Mouse (Mus musculus) hindbrain, embryonic 15.5 days (tissue): ENCODE results near the gene Atp4b. TPM values are rescaled to one million over a fixed set of nuclear protein-coding genes. Genes with fewer than 3 reads are reported as not detected.

Experiments
- ATAC-seq: fragments of 200-750 bp; cut with Nextera tagmentation; 2 replicates; pipeline ENCODE4 v1.8.0; 2017; ENCODE audit warnings: low read depth, moderate number of reproducible peaks, moderate TSS enrichment; ENCODE audit not compliant: low FRiP score
- H3K27ac ChIP-seq: fragments of 300-500 bp; sonication (generic); replicated peaks from 2 replicates; pipeline ENCODE4 v1.5.1; 2015; ENCODE audit warnings: mild to moderate bottlenecking, inconsistent platforms
- H3K27me3 ChIP-seq: fragments of 300-500 bp; sonication (generic); 2 replicates; pipeline ENCODE4 v1.6.1; 2015; ENCODE audit warnings: control low read depth, inconsistent platforms
- H3K36me3 ChIP-seq: fragments of 300-500 bp; sonication (generic); 2 replicates; pipeline ENCODE4 v1.6.1; 2015; ENCODE audit warnings: control low read depth, inconsistent platforms
- H3K4me1 ChIP-seq: fragments of 300-500 bp; sonication (generic); replicated peaks from 2 replicates; pipeline ENCODE4 v1.6.1; 2015; ENCODE audit warnings: control low read depth, inconsistent platforms
- H3K4me2 ChIP-seq: fragments of 300-500 bp; sonication (generic); 2 replicates; pipeline ENCODE4 v1.6.1; 2015; ENCODE audit warnings: moderate library complexity, mild to moderate bottlenecking, inconsistent platforms
- H3K4me3 ChIP-seq: fragments of 300-500 bp; sonication (generic); 2 replicates; pipeline ENCODE4 v1.5.1; 2015; ENCODE audit warnings: mild to moderate bottlenecking, inconsistent platforms
- H3K9ac ChIP-seq: fragments of 300-500 bp; sonication (generic); 2 replicates; pipeline ENCODE4 v1.6.1; 2015; ENCODE audit warnings: inconsistent platforms
- H3K9me3 ChIP-seq: fragments of 300-500 bp; sonication (generic); 2 replicates; pipeline ENCODE4 v1.6.1; 2016; ENCODE audit warnings: control low read depth, inconsistent platforms
- WGBS: fragments of 180-500 bp; shearing (Covaris S2); methylation state at CpG from one replicate; pipeline ENCODE4 v1.1.7; 2015; 5-methylcytosine and 5-hydroxymethylcytosine counted together
- polyA plus RNA-seq: library from polyadenylated mRNA; unstranded; fragments of >200 nt; fragmentation: Nextera tagmentation; extraction: Ambion mirVana; gene quantifications from 2 replicates; pipeline ENCODE4 v1.2.1, GENCODE M21; 2015

Atp4b gene
- polyA plus RNA-seq, 1 experiment from 2014 or later, result not detected

DNA sequence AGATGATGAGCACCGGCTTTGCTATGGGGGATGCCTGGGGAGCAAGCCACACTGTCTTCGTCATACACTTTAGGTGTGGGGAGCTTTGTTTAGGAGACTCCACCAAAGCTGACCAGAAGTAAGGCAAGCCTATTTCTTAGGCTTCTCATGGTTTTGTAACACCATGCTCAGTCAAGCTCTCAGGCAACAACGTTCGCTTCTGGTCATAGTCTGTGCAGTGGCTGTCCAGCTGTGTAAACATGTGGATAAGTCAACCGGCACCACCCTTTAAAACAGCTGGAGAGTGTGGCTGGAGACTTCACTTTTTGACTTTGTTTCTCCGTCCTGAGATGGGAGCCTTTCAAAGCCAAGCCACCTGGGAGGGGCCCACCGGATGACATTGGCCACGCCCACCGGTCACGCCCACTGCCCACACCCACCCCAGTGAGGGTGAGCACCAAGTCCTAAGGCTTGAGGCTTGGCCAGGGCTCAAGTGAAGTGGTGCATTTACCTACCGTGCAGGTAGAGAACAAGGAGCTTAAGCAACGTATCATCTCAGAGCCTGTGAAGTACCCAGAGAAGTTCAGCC is 17.3 kb upstream of the Atp4b start:
- Histone ChIP-seq H3K9ac (no peak overlapping the region), H3K4me1 (no peaks in the 10 kb centered on the region), H3K9me3 (no peaks in the 10 kb centered on the region), H3K4me3 (no peak overlapping the region), H3K27ac (no peak overlapping the region), H3K4me2 (no peak overlapping the region), H3K36me3 (no peaks in the 10 kb centered on the region), H3K27me3 (no peaks in the 10 kb centered on the region)
- ATAC-seq, result no peak
- 62% methylated on average over 12 of the region's 12 CpGs for WGBS

DNA sequence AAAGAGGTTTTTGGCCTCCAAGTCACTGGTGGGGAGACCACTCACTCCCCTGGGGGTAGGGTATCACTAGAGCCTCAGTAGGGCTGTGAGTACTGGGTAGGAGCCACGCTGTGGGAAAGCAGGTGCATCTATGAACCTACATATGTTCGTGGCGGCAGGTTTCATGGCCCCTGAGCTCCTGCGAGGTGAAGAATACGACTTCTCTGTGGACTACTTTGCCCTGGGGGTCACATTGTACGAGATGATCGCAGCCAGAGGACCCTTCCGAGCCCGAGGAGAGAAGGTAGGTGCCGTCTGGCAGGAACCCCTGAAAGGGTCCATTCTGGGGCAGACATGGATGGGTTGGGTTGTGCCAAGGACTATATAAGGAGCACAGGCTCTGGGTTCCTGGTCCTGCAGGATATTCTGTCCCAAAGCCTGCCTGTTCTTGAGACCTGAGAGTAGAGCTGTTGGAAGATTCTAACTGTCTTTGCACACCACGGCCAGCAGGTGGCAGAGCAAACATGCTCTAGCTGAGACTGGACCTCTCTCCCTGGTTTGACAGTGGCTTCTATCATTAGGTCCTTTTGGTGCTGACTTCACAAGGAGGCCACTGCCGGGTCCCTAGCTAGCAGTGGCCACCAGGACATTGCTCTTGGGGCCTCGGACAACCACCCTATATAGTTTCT is 16.4 kb upstream of the Atp4b start:
- Histone ChIP-seq H3K4me2 (no peak overlapping the region), H3K9ac (no peak overlapping the region), H3K9me3 (no peaks in the 10 kb centered on the region), H3K4me1 (no peaks in the 10 kb centered on the region), H3K4me3 (no peak overlapping the region), H3K27ac (no peak overlapping the region), H3K36me3 (no peaks in the 10 kb centered on the region), H3K27me3 (no peaks in the 10 kb centered on the region)
- ATAC-seq, result no peak; the same call in 1 of the 2 replicates
- 67% methylated on average over 13 of the region's 13 CpGs for WGBS

DNA sequence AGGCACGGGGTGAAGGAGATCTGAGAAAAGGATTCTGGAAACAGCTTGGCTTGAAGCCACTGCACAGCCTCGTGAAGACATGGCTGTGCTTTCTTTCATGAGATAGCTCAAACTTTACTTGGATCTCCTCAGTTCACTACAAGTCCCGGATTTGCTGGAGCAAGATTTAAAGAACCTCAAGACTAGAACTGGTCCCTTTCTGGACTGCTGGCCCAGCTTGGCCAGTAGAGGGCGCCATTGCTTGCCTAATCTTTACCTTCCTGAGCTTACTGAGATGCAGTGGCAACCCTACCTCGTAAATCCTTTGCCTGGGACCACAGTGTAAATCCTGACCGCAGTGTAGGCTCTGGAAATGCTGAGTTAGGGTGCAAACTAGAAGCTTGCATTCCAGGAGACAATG is 15.0 kb upstream of the Atp4b start:
- no peak overlapping the region for H3K4me2 ChIP-seq
- WGBS, result 35% methylated on average over 6 of the region's 6 CpGs
- ATAC-seq, result no peak

DNA sequence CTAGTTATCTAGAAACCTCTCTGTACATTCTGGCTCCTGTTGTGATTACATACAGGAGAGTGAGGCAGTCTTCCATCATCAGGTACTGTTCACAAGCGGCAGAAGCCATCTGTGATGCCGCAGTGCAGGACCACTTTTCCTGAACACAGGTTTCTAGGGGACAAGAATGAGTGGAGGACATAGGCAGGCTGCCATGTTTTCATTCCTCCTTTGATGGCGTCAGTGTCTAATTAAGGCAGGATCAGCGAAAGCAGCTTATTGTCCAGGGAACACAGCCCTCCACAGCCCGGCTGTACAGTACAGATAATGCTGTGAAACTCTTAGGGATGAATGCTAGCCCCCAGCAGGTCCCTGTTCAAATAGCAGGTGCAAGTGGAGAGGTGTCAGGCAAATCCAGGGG is 9.4 kb upstream of the Atp4b start:
- Histone ChIP-seq H3K9me3 (no peaks in the 10 kb centered on the region), H3K27ac (no peak overlapping the region), H3K36me3 (no peaks in the 10 kb centered on the region), H3K4me3 (no peak overlapping the region), H3K27me3 (no peaks in the 10 kb centered on the region), H3K9ac (no peak overlapping the region), H3K4me2 (no peak overlapping the region), H3K4me1 (no peaks in the 10 kb centered on the region)
- no peak for ATAC-seq
- 78% methylated on average over 5 of the region's 5 CpGs for whole genome bisulfite sequencing

More for the DNA sequence above, 15.0 kb upstream of the Atp4b start:
- no peaks in the 10 kb centered on the region for H3K27me3 ChIP-seq
- H3K27ac ChIP-seq, result no peak overlapping the region
- no peaks in the 10 kb centered on the region for H3K4me1 ChIP-seq
- no peak overlapping the region for H3K9ac ChIP-seq
- no peak overlapping the region for H3K4me3 ChIP-seq
- H3K36me3 ChIP-seq, result no peaks in the 10 kb centered on the region
- H3K9me3 ChIP-seq, result no peaks in the 10 kb centered on the region

DNA sequence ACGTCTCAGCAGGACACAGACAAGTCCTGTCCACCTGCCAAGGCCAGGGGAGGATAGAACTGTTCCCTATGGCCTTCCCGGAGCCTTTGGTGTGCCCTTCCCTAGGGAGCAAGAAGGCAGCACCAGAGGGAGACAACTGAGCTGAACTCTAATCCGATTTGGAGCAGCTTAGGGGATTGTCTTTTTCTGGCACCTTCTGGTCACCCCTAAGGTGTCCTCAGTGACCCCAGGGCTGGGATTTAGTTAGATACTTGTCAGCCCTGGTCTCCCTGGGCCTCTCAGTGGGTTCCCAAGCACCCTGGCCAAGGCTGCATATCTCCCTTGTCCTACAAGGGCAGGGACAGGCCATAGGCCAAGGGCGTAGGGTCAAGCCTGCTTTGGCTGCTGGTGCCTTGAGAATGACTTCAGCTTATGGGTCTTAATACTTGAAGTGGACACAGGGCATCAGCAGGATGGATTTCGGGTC is 8.1 kb upstream of the Atp4b start, which contains the start of gene Grk1:
Gene Grk1 (plus strand): TSS at position 416 of the 466 bp plus-strand sequence.
- Histone ChIP-seq H3K27ac (no peak within 1 kb of the TSS), H3K4me3 (no peak within 1 kb of the TSS), H3K4me1 (no peaks in the 10 kb centered on the region), H3K9ac (no peak within 1 kb of the TSS), H3K36me3 (no peaks in the 10 kb centered on the region), H3K4me2 (no peak within 1 kb of the TSS), H3K27me3 (no peaks in the 10 kb centered on the region), H3K9me3 (no peaks in the 10 kb centered on the region)
- 88% methylated on average over 5 of the region's 5 CpGs for WGBS
- no peak for ATAC-seq

DNA sequence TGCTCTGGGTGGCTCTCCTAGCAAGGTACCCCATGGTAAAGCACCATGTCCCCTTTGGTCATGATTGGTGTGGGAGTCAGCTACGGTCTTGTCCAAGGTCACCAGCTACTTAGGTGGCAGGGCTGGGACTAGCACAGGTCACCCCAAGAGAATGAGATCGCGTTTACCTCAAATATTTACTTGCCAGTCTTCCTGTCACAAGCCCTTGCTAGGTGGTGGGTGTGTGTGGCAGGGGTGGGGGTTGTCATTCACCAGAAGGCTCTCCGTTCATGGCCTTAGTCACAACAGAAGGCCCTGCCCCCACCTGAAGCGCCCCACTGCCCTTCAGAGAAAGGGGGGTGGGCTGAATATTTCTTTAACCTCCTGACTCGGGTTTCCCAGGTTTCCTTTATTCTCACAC is 6.9 kb upstream of the Atp4b start:
- Histone ChIP-seq H3K9me3 (no peaks in the 10 kb centered on the region), H3K36me3 (no peaks in the 10 kb centered on the region), H3K27ac (no peak overlapping the region), H3K27me3 (no peaks in the 10 kb centered on the region), H3K9ac (no peak overlapping the region), H3K4me3 (no peak overlapping the region), H3K4me2 (no peak overlapping the region), H3K4me1 (no peaks in the 10 kb centered on the region)
- 77% methylated on average over 6 of the region's 6 CpGs for WGBS
- ATAC-seq, result no peak

DNA sequence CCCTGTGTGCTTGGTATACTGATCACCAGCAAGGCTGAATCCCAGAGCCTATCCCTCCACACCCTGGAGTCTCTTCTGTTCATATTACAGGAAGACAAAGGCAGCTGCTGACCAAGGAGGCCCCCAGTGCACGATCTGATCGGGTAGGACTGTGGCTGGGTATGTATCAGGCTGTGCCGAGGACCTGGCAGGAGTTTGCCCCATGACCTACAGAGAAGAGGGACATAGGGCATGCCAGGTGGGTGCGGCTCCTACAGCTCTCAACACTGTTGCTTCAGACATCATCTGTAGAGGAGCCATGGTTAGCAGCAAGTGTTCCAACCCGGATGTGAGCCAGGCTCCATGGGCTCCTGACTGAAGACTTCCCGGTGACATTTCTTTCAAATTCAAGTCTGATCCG is 2.8 kb downstream of the Atp4b start:
- 90% methylated on average over 7 of the region's 7 CpGs for WGBS
- Histone ChIP-seq H3K4me3 (no peak overlapping the region), H3K27ac (no peak overlapping the region), H3K9me3 (no peaks in the 10 kb centered on the region), H3K4me1 (no peaks in the 10 kb centered on the region), H3K9ac (no peak overlapping the region), H3K36me3 (no peaks in the 10 kb centered on the region), H3K27me3 (no peaks in the 10 kb centered on the region), H3K4me2 (no peak overlapping the region)
- ATAC-seq, result no peak

DNA sequence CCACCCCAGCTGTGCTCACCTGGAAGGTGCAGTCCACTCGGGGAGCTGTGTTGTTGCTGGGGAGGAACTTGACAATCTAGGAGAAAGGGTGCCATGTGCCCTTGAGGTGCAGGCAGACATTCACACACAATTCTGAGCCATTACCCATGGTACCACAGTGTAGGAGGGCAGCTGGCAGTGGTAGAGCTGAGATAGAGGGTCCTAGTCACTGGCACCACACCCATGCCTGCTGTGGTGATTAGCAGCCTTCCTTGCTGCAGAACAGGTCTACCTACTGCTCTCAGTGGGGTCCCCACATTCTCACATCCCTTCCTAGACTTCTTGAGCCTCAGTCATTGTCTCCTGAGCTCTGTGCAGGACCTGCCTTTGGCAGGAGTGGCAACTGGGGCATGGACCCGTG is 7.9 kb downstream of the Atp4b start:
- Histone ChIP-seq H3K9me3 (no peaks in the 10 kb centered on the region), H3K27ac (no peak overlapping the region), H3K9ac (no peak overlapping the region), H3K27me3 (no peaks in the 10 kb centered on the region), H3K36me3 (no peaks in the 10 kb centered on the region), H3K4me3 (no peak overlapping the region), H3K4me2 (no peak overlapping the region), H3K4me1 (no peaks in the 10 kb centered on the region)
- WGBS, result 93% methylated on average over 2 of the region's 2 CpGs
- ATAC-seq, result no peak

DNA sequence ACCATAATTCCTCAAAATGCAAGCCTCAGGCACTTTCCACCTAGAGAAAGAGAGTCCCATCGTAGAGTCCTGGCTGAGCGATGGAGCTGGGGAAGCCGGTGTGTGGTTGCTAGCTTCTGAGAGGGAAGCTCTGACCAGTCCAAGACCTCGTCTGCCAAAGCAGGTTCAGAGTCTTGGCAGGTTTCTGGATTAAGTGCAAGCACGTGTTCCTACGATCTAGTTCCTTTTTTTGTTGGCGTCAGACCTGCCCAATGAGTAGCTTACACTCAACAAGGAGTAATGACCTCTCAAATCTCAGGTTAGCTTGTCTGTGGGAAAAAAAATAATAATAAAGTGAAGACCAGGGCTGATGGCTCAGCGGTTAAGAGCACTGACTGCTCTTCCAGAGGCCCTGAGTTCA is 8.9 kb downstream of the Atp4b start:
- H3K4me3 ChIP-seq, result no peak overlapping the region
- no peak overlapping the region for H3K4me2 ChIP-seq
- ATAC-seq, result no peak
- no peaks in the 10 kb centered on the region for H3K27me3 ChIP-seq
- H3K27ac ChIP-seq, result no peak overlapping the region
- no peak overlapping the region for H3K9ac ChIP-seq
- H3K9me3 ChIP-seq, result no peaks in the 10 kb centered on the region
- H3K36me3 ChIP-seq, result no peaks in the 10 kb centered on the region
- H3K4me1 ChIP-seq, result no peaks in the 10 kb centered on the region
- 83% methylated on average over 8 of the region's 8 CpGs for whole genome bisulfite sequencing

DNA sequence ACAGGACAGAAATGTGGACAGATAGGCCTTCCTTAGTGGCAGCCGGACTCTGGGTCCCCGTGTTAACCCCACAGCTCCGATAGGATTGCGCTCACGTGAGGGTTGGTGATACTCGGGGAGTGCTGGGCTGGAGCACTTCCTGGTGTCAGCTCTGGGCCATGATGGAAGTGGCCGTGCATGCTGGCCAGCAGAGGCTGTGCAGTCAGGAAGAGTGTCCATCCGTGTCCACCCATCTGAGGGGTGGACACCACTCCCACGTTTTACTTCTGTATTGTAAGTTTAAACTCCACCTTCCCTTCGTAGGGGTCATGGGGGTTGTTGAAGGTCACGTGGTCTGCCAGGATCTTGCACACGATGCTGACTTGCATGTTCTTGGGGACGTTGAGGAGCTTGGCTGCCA is 10.3 kb downstream of the Atp4b start:
- no peak for ATAC-seq

DNA sequence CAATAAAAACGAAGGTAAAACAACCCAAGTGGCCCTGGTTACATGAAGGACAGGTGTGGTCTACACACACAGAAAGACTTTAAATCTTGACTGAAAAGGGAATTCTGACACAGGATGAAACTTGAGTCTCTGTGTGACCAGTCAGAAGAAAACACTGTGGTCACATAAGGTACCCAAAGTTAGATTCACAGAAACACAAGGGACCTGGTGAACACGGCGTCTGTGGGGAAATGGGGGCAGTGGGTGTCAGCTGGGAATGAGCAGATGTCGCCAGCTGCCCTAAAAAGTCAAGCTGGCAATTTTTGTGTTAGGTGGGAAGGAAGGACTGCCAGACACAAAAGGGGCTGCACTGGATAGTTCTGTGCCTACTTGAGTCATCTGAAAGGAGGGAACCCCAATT is 13.6 kb downstream of the Atp4b start:
- 97% methylated on average over 4 of the region's 4 CpGs for whole genome bisulfite sequencing
- no peaks in the 10 kb centered on the region for H3K27me3 ChIP-seq
- no peaks in the 10 kb centered on the region for H3K9me3 ChIP-seq
- no peak overlapping the region for H3K4me2 ChIP-seq
- H3K9ac ChIP-seq, result no peak overlapping the region
- H3K4me3 ChIP-seq, result no peak overlapping the region
- H3K36me3 ChIP-seq, result peaks cover 18% of the 10 kb centered on the region
- ATAC-seq, result no peak
- no peak overlapping the region for H3K27ac ChIP-seq
- no peaks in the 10 kb centered on the region for H3K4me1 ChIP-seq

More for the DNA sequence above, 10.3 kb downstream of the Atp4b start:
- Histone ChIP-seq H3K36me3 (no peaks in the 10 kb centered on the region), H3K4me3 (no peak overlapping the region), H3K9ac (no peak overlapping the region), H3K27ac (no peak overlapping the region), H3K9me3 (no peaks in the 10 kb centered on the region), H3K27me3 (no peaks in the 10 kb centered on the region), H3K4me2 (no peak overlapping the region), H3K4me1 (no peaks in the 10 kb centered on the region)
- WGBS, result 75% methylated on average over 13 of the region's 13 CpGs

DNA sequence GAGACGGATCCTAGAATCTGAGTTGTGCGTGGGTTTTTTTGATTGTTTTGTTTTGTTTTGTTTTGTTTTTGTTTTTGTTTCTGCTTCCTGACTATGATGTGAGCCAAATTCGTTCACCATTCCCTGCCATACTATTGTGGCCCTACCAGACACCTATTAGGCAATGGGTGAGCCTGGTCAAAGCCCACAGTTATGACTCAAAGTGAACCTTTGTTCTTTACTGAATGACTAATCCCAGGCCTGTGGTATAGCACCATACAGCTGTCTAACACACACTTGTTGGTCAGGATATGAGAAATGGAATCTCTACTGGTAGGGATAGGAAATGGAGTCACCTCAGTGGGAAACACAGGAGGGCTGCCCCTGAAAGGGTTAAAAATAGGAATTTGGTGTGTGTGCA is 14.1 kb downstream of the Atp4b start:
- Histone ChIP-seq H3K9me3 (no peaks in the 10 kb centered on the region), H3K4me3 (no peak overlapping the region), H3K27ac (no peak overlapping the region), H3K9ac (no peak overlapping the region), H3K4me1 (no peaks in the 10 kb centered on the region), H3K36me3 (peaks cover 20% of the 10 kb centered on the region), H3K27me3 (no peaks in the 10 kb centered on the region), H3K4me2 (no peak overlapping the region)
- no peak for ATAC-seq
- WGBS, result 86% methylated on average over 3 of the region's 3 CpGs

DNA sequence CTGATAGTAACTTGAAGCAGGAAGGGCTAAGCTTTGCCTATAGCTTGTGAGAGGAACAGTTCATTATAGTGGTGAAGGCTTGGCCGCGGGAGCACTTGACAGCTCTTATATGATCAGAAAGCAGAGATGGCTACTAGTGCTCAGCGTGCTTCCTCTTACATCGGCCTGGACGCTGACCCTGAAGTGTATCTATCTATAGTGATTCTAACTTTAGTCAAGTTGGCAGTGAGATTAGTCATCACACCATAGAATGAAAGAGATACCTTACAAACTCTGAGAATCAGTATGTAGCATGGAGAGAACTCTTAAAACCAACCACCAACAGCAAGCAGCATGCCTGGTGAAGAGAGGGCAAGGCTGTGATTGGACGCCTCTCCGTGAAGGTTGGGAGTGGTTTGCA is 15.0 kb downstream of the Atp4b start:
- H3K27me3 ChIP-seq, result no peaks in the 10 kb centered on the region
- peaks cover 23% of the 10 kb centered on the region for H3K36me3 ChIP-seq
- no peak overlapping the region for H3K9ac ChIP-seq
- H3K27ac ChIP-seq, result no peak overlapping the region
- WGBS, result 90% methylated on average over 7 of the region's 7 CpGs
- H3K4me3 ChIP-seq, result no peak overlapping the region
- H3K9me3 ChIP-seq, result no peaks in the 10 kb centered on the region
- H3K4me2 ChIP-seq, result no peak overlapping the region
- H3K4me1 ChIP-seq, result no peaks in the 10 kb centered on the region
- ATAC-seq, result no peak
